Mouse (Mus musculus): ENCODE measurements around the gene Fmo9. TPM values are rescaled to one million over a fixed set of nuclear protein-coding genes. Genes with fewer than 3 reads are reported as not detected.

Gene Fmo9
- polyA plus RNA-seq (2015; fragmentation: Nextera tagmentation; extraction: Ambion mirVana) = 0.05 TPM in 1 of 2 replicates, not detected in the other

- Histone ChIP-seq H3K4me2 (ENCODE audit: low read length) (no peak within 1 kb of the TSS), H3K36me3 (ENCODE audit: insufficient read depth, low read length) (no peaks in the 10 kb centered on the region), H3K4me3 (replicated peaks; ENCODE audit: low read depth, low read length) (no peak within 1 kb of the TSS), H3K9ac (ENCODE audit: low read depth, low read length) (no peak within 1 kb of the TSS), H3K27ac (no peak within 1 kb of the TSS), H3K9me3 (replicated peaks; ENCODE audit: low read length) (no peaks in the 10 kb centered on the region), H3K27me3 (ENCODE audit: insufficient read depth, low read length) (no peaks in the 10 kb centered on the region), H3K4me1 (replicated peaks; ENCODE audit: insufficient read depth, low read length) (no peaks in the 10 kb centered on the region)
- no peak for TF ChIP-seq CTCF (IDR thresholded peaks at IDR 0.05; ENCODE audit: low read depth)
- ATAC-seq (replicated peaks; ENCODE audit: low FRiP score, low read depth) (no peak), DNase-seq (ENCODE audit: low spot score) (no peak)
- 83% methylated on average over 1 of the region's 1 CpGs for WGBS
Observed at GRCm38 (mm10) chr1:166681745-166682144, at the start of gene Fmo9. Gene Fmo9 (minus strand): TSS chr1:166681845.

DNA sequence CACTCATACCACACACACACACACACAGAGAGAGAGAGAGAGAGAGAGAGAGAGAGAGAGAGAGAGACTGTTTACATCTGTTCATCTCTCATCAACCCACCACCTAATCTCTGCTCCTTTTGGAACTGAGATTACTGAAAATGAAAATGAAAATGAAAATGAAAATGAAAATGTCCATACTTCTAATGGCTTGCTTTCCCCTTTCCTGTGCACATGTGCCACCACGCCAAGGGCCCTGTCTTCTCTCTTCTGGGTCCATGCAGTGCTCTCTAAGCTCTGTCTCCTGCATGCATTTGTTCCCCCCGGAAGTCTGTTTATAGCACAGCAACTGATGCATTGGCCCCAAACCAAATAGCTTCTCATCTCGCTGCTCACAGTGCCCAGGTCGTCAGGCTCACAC lies 49.2 kb upstream of the Fmo9 start:
- no peak overlapping the region for H3K4me2 ChIP-seq (ENCODE audit: low read length)
- H3K27me3 ChIP-seq (ENCODE audit: insufficient read depth, low read length) = no peaks in the 10 kb centered on the region
- no peak overlapping the region for H3K4me3 ChIP-seq (replicated peaks; ENCODE audit: low read depth, low read length)
- H3K36me3 ChIP-seq (ENCODE audit: insufficient read depth, low read length) = no peaks in the 10 kb centered on the region
- no peaks in the 10 kb centered on the region for H3K9me3 ChIP-seq (replicated peaks; ENCODE audit: low read length)
- TF ChIP-seq CTCF (IDR thresholded peaks at IDR 0.05; ENCODE audit: low read depth) = no peak
- H3K4me1 ChIP-seq (replicated peaks; ENCODE audit: insufficient read depth, low read length) = no peaks in the 10 kb centered on the region
- 62% methylated on average over 4 of the region's 4 CpGs for WGBS
- no peak for ATAC-seq (replicated peaks; ENCODE audit: low FRiP score, low read depth)
- no peak overlapping the region for H3K9ac ChIP-seq (ENCODE audit: low read depth, low read length)
- no peak overlapping the region for H3K27ac ChIP-seq
- no peak for DNase-seq (ENCODE audit: low spot score)

GRCm38 (mm10) chr1:166730215-166730614 lies 48.6 kb upstream of the Fmo9 start:
- H3K4me2 ChIP-seq (ENCODE audit: low read length) = no peak overlapping the region
- H3K9ac ChIP-seq (ENCODE audit: low read depth, low read length) = no peak overlapping the region
- no peak overlapping the region for H3K27ac ChIP-seq
- H3K9me3 ChIP-seq (replicated peaks; ENCODE audit: low read length) = no peaks in the 10 kb centered on the region
- H3K27me3 ChIP-seq (ENCODE audit: insufficient read depth, low read length) = no peaks in the 10 kb centered on the region
- DNase-seq (ENCODE audit: low spot score) (no peak), ATAC-seq (replicated peaks; ENCODE audit: low FRiP score, low read depth) (no peak)
- H3K4me3 ChIP-seq (replicated peaks; ENCODE audit: low read depth, low read length) = no peak overlapping the region
- no peaks in the 10 kb centered on the region for H3K4me1 ChIP-seq (replicated peaks; ENCODE audit: insufficient read depth, low read length)
- H3K36me3 ChIP-seq (ENCODE audit: insufficient read depth, low read length) = no peaks in the 10 kb centered on the region
- TF ChIP-seq CTCF (IDR thresholded peaks at IDR 0.05; ENCODE audit: low read depth) = no peak
- WGBS = 61% methylated on average over 2 of the region's 2 CpGs

DNA sequence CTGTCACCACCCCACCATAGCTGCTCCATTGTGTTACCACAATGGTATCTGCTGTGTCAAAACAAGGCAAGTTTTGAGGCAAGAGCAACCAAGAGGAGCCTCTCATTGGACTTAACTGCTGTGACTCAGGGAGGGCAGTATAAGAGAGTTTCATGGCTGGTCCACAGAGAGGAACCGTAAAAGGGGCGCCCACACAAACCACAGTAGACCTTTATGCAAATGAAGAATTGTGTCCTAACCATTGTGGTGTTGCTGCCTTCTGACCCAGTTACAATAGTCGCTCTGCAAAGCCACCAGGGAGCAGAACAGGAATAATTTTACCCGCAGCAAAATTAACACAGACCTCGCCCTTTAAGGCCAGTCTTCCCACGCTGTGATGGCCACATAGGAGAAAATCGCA lies 29.2 kb upstream of the Fmo9 start:
- DNase-seq (ENCODE audit: low spot score) (no peak), ATAC-seq (replicated peaks; ENCODE audit: low FRiP score, low read depth) (no peak)
- Histone ChIP-seq H3K4me2 (ENCODE audit: low read length) (no peak overlapping the region), H3K9ac (ENCODE audit: low read depth, low read length) (no peak overlapping the region), H3K9me3 (replicated peaks; ENCODE audit: low read length) (no peaks in the 10 kb centered on the region), H3K4me3 (replicated peaks; ENCODE audit: low read depth, low read length) (no peak overlapping the region), H3K27me3 (ENCODE audit: insufficient read depth, low read length) (no peaks in the 10 kb centered on the region), H3K27ac (no peak overlapping the region), H3K36me3 (ENCODE audit: insufficient read depth, low read length) (no peaks in the 10 kb centered on the region), H3K4me1 (replicated peaks; ENCODE audit: insufficient read depth, low read length) (no peaks in the 10 kb centered on the region)
- TF ChIP-seq CTCF (IDR thresholded peaks at IDR 0.05; ENCODE audit: low read depth) = no peak
- 89% methylated on average over 7 of the region's 7 CpGs for WGBS

DNA sequence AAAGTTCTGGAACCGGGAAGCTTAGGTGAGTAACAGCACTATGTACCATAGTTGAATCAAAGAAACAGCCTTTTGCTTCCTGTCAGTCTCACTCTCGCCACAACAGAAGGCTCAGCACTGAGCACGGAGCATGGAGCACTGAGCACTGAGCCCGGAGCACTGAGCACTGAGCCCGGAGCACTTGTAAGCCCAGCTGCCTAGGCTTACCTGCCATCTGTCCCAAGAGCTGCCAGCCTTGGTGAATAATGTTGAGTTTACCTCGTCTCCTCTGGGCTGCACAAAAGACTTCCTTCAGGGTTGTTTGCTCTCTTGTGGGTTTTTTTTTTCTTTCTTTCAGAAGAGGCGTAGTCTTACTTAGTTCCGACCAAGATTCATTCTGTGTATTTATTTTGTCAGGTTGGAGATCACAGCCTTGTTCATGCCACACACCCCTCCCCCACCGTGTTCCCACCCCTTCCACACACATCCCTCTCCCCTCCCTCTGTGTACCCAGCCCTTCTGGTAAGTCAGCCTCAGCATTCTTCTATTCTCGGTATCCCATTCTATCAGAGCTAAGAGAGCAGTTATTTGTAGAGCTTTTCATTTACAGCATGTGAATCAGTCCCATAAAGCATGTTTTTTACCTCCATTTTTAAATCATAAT lies 20.7 kb upstream of the Fmo9 start:
- DNase-seq (ENCODE audit: low spot score) (no peak), ATAC-seq (replicated peaks; ENCODE audit: low FRiP score, low read depth) (no peak)
- Histone ChIP-seq H3K27ac (no peak overlapping the region), H3K27me3 (ENCODE audit: insufficient read depth, low read length) (no peaks in the 10 kb centered on the region), H3K4me3 (replicated peaks; ENCODE audit: low read depth, low read length) (no peak overlapping the region), H3K9ac (ENCODE audit: low read depth, low read length) (no peak overlapping the region), H3K4me2 (ENCODE audit: low read length) (no peak overlapping the region), H3K4me1 (replicated peaks; ENCODE audit: insufficient read depth, low read length) (no peaks in the 10 kb centered on the region), H3K36me3 (ENCODE audit: insufficient read depth, low read length) (no peaks in the 10 kb centered on the region), H3K9me3 (replicated peaks; ENCODE audit: low read length) (no peaks in the 10 kb centered on the region)
- WGBS = 66% methylated on average over 10 of the region's 10 CpGs
- no peak for TF ChIP-seq CTCF (IDR thresholded peaks at IDR 0.05; ENCODE audit: low read depth)

GRCm38 (mm10) chr1:166669264-166669663 lies 12.4 kb downstream of the Fmo9 start:
- no peak overlapping the region for H3K27ac ChIP-seq
- WGBS = 88% methylated on average over 5 of the region's 5 CpGs
- H3K27me3 ChIP-seq (ENCODE audit: insufficient read depth, low read length) = no peaks in the 10 kb centered on the region
- DNase-seq (ENCODE audit: low spot score) (no peak), ATAC-seq (replicated peaks; ENCODE audit: low FRiP score, low read depth) (no peak)
- H3K36me3 ChIP-seq (ENCODE audit: insufficient read depth, low read length) = no peaks in the 10 kb centered on the region
- TF ChIP-seq CTCF (IDR thresholded peaks at IDR 0.05; ENCODE audit: low read depth) = no peak
- H3K9ac ChIP-seq (ENCODE audit: low read depth, low read length) = no peak overlapping the region
- H3K9me3 ChIP-seq (replicated peaks; ENCODE audit: low read length) = no peaks in the 10 kb centered on the region
- H3K4me2 ChIP-seq (ENCODE audit: low read length) = no peak overlapping the region
- H3K4me1 ChIP-seq (replicated peaks; ENCODE audit: insufficient read depth, low read length) = no peaks in the 10 kb centered on the region
- no peak overlapping the region for H3K4me3 ChIP-seq (replicated peaks; ENCODE audit: low read depth, low read length)

- 89% methylated on average over 8 of the region's 8 CpGs for WGBS
- Histone ChIP-seq H3K4me1 (replicated peaks; ENCODE audit: insufficient read depth, low read length) (no peaks in the 10 kb centered on the region), H3K9me3 (replicated peaks; ENCODE audit: low read length) (no peaks in the 10 kb centered on the region), H3K4me3 (replicated peaks; ENCODE audit: low read depth, low read length) (no peak overlapping the region), H3K27me3 (ENCODE audit: insufficient read depth, low read length) (no peaks in the 10 kb centered on the region), H3K4me2 (ENCODE audit: low read length) (no peak overlapping the region), H3K27ac (no peak overlapping the region), H3K36me3 (ENCODE audit: insufficient read depth, low read length) (no peaks in the 10 kb centered on the region), H3K9ac (ENCODE audit: low read depth, low read length) (no peak overlapping the region)
- ATAC-seq (replicated peaks; ENCODE audit: low FRiP score, low read depth) (no peak), DNase-seq (ENCODE audit: low spot score) (no peak)
- TF ChIP-seq CTCF (IDR thresholded peaks at IDR 0.05; ENCODE audit: low read depth) = no peak
Observed at GRCm38 (mm10) chr1:166660800-166661199, 20.8 kb downstream of the Fmo9 start.
